Mouse (Mus musculus): ENCODE measurements around the gene 4930583I09Rik.

4930583I09Rik gene

DNA sequence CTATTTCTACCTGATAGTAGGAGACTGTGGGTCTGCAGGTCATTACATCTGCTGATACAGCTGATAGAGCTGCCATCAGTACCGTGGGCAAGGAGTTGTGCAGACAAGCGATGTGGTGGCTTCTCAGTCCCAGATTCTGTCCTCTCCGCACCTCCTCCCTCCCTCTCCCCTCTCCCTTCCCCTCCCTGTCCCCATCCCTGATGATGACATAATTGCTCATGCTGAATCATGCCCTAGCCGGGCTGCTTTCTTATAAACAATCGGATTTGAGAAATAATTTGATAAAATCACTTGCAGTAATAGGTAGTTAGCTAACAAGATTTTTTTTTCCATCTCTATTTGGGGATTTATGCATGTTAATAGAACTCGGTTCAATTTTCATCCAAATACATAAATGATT, at the start of gene 4930583I09Rik:
Gene 4930583I09Rik, minus strand, starts transcription at position 144 of the 400 bp plus-strand sequence.
- no peak for DNase-seq

DNA sequence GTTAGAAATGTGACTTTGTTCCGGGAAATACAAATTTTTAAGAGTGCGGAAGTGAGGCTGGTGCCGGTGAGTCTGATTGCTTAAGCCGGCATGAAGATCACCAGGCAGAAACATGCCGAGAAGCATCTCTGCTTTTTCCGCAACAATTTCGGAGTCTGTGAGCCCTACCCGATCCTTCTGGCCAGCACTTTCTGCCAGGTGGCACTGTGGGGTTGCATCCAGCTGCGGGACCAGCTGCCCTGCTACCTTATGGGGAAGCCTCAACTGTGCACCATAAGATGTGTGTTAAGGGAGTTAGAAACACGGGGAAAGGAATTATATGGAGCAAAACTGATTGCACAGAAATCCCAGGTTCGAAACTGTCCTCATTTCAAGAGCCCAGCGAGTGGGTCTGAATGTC, 40.2 kb upstream of the 4930583I09Rik start:
- no peak for DNase-seq

DNA sequence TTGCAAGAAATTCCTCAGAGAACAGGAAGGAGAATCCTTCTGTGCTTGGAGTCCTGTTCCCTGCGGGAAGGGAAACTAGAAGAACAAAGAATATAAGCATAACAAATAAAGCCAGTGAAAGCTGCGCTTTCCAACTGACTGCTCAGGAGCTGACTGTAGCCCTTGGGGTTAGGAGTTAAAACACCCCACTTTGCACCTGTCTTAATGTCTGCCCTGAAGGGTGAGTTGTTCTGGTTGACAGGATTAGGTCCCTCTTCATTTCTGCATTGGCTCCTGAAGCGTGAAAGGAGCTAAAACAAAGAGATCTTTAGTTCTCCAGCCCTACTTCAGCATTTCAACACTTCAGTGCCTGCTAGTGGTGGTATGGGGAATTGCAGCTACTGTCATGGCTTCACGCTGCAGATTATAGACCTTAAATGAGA, 37.8 kb upstream of the 4930583I09Rik start:
- DNase-seq = peak; percentile 22 to 36

DNA sequence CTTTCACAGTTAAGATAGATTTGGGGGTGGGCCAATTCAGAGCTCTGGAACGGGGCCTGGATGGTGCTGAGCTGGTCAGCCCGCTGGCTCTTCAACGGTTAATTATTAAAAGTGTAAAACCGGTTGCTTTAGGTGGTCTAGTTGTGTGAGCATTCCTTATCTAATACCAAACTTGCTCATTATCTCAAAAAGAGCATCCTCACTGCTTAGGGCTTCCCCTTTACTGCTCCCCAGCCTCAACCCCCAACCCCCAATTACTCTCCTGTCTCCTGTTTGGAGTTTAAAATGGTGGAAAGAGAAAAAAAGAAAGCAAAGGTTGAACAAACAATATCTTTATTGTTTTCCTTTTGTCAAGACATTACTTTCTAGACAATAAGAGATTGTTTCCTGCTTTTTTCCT, 27.9 kb upstream of the 4930583I09Rik start:
- DNase-seq = no peak

DNA sequence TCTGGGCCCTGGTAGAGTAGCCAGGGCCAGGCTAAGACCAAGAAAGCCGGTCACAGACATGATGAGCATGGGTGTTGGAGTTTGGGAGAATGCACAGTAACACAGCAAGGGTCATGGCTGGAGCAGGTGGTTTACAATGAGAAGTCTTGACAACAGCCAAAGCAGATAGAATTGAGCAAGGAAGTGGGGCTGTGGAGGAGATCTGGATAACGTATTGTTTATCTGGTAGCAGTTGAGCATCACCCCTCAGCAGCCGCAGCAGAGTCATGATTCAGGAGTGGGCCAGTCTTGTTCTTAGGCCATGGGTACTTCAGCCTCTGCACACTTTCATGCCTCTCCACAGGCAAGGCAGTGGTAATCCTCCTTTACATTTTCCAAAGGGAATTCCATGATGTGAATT, 25.1 kb upstream of the 4930583I09Rik start:
- DNase-seq = no peak

DNA sequence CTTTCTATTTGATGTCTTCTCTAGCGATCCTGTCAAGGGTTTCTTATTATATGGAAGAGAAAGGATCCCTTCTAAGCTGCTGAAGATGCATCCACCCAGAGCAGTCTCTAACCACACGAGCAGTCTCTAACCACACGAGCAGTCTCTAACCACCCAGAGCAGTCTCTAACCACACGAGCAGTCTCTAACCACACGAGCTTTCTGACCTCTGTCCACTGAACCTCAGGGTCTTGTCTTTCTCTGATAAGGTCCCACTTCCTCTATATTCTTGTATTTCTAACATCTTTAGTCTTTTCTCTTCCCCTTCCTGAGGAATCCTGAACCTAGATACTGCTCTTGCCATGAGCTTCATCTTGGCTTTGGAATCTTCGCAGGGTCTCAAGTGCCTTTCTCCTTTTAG, 23.0 kb upstream of the 4930583I09Rik start:
- DNase-seq = no peak

DNA sequence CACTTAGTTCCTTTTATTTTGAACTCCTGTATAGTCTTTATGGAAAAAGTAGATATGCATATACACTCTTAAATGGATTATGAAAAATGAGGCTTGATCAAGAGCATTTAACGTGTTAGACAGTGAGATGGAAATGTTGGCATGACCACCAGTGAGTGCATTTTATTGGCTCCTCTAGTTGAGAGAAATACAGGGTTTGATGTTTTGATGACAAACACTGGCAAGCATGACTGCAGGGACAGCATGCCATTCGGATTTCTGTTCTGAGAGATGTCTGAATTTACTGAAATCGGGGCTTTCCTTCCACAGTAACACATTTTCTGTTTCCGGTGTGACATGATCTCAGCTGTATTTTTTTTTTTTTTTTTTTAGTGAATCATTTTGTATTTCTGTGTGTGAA, 12.2 kb upstream of the 4930583I09Rik start:
- DNase-seq = no peak

DNA sequence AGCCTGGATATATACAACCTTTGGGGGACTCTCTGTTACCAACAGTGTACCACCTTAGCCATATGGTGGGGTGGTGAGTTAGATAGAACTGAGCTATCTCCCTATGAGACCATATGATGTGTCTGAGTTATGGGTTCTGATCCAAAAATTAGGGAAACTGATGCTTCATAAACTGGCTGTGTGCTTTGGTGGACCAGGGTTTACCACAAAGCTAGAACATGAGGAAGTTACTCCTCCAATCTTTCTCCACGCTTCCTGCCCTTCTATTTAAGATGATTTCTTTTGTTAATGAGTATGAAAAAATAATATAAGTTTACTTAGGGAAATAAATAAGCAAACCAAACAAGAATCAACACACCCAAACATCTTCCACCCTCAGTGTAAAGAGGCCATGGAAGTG, 10.8 kb upstream of the 4930583I09Rik start:
- no peak for DNase-seq

DNA sequence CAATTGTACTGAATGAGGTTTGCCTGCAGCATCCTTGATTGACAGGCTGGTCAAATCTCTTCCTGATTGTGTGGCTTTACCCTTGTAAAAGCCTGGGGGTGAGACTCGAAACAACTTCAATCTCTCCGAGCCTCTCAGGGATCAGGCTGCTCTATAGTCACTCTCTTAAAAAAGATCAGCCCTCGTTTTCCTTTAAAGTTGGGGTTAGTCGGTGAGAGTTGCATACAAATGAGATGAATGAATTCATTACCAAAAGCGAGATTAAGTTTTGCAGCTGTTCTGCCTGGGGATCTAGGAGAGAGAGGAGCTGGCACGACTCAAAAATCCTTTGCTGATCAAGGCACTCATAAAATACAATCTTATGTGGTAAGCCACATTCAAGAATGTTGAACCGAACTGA, 1.0 kb upstream of the 4930583I09Rik start:
- DNase-seq = no peak

DNA sequence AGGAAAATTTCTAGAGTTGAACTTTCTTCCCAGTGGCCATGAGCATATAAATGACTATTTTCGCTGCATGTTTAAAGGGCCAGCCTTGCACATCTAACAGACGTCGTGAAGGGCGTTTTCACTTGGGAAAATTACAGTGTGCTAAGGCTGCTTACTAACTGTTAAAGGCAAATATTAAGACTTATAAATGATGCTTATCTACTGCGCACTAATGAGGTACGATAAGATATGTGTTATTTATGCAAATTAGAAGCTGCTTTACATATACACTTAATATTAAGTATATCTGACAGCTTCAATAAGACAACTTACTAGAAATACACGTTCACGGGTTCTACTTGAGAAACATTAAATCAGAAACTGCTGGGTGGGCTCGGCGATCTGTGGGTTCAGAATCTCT, 481 bp upstream of the 4930583I09Rik start:
- no peak for DNase-seq

DNA sequence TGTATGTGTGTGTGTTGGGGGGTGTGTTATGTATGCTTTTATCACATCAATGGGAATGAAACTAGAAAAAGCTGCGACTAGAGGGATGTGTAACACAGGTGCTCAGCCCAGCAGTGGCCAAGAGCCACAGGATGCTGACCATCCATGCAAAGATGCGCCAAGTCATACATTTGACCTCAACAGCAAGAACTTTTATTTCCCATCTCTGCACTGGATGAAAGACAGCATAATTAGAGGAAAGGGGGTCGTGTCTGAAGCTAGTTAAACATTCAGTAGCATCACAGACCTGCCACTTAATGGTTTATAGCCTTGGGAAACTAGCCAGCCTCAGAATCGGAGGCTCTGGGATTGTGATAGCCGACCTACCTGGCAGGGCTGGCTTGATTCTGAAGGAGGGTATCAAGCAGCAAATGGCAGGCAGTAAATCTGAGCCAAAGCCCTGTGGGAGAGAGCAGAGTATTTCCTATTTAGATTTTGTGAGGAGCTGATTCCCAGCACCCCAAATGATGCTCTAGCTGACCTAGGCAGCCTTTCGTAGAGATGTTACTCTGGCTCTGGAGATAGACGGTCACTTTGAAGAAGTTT, 1.9 kb downstream of the 4930583I09Rik start:
- DNase-seq = no peak

DNA sequence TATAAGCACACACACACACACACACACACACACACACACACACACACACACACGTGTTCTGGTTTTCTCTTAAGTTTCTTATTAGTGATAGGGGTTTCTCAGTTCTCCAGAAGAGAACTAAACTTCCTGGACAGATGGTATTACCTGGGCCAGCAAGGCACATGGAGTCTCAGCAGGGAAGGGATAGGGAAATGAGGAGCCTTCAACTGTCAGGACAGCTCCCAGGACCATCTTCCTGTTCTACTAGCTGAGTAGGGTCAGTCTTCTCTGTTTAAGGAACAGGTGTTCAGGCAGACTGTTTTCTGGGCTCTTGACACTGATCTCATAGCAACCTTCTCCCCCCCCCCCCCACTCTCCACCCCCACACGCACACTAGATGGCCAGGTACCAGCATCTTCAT, 2.8 kb downstream of the 4930583I09Rik start:
- DNase-seq = no peak

DNA sequence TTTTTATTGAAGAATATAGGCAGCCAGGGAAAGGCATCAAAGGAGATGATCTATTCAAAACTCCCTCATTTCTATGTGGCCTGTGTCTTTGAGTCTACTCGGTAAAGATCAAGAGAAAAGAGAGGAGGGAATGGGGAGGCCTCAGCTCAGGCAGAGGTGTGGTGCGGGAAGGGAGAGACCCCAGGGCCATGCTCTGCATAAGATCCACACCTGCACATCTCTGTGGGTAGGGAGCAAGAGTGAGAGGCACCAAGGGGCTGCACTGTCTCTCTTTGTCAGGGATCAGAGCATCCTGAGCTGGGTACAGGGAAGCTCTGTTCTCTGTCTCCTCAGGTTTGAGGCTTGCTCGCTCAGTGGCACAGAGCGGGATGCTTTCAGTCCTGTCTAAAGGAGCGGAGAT, 8.4 kb downstream of the 4930583I09Rik start:
- DNase-seq = no peak

DNA sequence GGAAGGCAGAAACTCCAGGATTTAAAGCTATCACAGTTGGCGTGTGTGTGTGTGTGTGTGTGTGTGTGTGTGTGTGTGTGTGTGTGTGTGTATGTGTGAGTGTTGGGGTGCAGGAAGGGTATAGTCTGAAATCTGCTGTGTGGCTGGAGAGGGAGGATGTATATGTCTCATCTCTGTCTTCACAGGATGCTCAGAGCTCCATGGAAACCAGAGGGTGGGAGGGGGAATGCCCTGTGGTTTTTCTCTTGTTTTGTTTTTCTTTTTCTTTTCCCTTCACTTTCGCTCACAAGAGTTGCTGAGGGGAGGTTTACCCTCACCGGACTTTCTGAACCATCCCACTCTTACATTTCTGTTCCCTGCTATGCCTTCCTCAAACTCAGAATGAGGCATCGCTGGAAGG, 9.0 kb downstream of the 4930583I09Rik start:
- no peak for DNase-seq

DNA sequence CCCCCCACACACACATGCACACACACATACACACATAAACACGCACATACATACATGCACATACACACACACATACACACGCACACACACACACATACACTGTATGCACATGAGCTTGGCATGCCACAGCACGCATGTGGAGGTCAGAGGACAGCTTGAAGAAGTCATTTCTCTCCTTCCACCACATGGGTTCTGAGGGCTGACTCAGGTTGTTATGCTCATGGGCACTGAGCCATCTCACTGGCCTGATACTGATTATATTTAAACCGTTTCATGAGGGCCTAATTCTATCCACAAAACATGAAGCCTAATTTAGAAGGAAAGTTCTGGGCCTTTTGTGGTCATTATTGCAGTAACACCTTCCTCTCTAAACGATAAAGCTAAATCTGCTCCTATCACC, 13.3 kb downstream of the 4930583I09Rik start:
- DNase-seq = no peak

DNA sequence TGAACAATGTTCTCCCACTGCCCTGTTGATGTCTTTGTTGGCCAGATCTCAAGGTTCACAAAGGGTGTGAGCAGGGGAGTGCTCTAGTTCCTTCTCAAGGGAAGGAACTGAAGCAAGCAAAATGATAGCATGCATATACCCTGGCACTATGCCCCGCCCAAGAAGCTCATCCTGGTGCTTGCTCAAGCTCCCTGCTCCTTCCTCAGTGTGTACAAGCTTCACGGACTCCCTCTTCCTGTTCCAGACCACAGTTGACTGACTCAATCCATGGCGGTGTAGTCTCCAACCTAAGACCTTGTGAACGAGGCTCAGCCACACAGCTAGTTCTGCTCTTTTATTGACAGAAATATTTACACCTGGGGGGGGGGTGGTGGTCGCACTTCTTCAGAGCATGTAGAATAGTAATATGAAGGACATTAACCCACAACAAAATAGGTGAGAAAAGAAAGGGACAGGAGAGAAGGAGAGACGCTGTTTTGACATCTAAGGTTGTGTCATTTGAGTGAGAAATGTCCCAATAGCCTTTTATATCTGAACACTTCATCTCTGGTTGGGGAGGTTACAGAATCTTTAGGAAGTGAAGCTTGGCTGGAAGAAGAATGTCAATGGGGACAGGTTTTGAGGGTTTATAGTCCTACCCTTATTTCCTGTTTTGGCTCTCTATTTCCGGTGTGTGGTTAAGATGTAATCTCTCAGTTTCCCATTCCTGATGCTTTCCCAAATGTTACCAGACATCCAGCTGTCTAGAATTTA, 14.9 kb downstream of the 4930583I09Rik start:
- no peak for DNase-seq

DNA sequence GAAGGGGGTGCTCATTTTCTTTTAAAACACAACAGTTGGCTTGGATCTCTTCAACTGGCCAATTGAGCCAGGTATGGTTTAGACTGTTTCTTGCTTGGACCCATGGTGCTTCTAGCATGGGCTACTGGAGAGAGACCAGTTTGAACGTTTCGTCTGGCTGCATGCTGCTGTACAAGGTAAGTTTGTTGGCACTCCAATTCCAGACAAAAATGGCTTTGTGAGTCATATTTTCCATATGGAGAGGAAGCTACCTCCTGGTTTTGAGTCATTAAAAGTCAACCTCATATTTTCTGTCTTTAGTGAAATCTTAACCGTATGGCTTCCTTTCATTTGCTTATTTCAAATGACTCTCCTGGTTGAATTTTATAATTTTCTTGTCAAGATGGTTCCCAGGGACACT, 19.6 kb downstream of the 4930583I09Rik start:
- no peak for DNase-seq

DNA sequence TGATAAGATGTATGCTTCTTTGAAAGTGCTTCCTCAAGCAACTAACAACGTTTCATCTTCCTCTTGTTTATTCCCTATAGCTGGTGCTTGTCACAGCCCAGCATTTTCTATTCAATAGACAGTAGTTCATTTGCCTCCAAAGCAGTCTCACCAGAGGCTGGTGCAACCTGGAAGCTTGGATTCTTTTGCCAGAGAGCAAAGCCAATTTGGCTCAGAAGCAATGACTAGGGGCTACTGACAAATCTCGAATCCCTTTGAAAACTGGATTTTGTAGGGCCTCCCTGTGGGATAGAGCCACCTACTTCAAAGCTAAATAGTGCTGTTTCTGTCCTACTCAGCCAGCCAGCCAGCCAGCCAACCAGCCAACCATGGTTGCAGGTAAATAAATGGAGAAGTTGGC, 20.1 kb downstream of the 4930583I09Rik start:
- DNase-seq = no peak

DNA sequence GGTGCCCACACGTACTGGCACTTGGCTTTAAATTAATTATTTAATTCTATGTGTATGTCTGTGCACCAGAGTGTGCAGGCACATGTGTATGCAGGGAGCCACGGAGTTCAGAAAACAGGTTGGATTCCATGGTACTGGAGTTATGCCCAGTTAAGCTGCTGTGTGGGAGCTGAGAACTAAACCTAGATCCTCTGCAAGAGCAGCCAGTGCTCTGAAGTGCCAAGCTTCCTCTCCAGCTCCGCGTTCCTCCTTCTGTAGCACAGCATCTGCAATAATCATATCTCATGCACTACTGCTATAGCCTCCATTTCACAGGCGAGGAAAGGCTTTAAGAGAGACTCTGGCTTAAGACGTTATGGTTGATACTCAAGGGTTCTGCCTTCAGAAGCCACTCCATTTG, 22.3 kb downstream of the 4930583I09Rik start:
- DNase-seq = no peak

DNA sequence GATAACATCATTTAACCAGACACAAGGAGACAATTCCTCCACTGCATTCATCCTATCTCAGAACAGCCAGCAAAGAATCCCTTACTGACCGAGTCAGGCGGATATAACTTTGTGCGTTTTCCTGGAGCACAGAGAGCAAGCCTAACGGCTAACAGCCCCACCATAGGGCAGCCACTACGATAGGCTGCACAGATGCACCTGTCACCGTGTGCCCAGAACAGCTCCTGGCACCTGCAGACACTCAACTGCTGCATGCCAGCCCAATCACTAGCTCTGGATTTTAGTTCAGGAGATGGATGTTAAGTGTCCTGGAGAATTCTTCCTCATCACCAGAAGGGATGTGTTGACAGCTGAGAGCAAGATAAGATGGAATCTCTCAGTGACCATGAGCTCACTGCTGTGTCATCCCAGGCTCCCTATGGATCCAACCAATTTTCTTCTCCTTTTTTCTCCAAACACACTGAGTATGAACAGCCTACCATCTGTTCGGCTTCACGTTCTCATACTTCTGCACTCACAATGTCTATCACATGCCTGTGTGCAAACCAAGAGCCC, 29.8 kb downstream of the 4930583I09Rik start:
- no peak for DNase-seq

DNA sequence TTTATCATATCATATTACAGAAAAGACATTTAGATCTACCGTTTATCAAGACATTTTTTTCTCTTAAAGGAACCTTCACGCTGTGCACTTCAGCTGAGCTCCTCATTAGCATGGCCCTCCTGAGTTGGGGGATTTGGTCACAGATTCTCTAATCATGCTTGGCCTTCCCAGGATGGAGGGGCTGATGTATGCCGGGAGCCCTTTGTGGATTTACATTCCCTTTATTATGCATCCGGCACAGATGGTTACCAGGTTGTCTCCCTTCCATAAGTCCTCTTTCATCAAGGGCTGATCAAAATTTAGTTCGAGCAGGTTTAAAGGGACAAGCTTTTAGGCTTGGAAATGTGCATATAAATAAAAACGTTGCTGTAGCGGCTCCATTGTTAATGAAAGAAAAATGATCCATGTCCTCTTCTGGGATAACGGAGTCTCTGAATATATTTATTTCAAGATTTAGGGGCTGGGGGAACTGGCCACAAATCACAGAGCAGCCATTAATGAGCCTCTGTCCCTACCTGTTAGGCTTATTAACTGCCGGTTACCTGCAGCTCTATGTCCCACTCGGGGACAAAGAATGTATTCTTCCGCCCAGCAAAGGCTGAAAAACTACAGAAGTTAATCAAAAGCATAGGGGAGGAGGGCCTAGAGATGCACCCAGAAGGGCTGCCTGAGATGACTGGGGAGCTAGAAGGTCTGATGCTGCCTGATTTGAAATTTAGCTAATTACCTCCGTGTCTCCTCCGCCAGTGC, 31.3 kb downstream of the 4930583I09Rik start:
- no peak for DNase-seq

DNA sequence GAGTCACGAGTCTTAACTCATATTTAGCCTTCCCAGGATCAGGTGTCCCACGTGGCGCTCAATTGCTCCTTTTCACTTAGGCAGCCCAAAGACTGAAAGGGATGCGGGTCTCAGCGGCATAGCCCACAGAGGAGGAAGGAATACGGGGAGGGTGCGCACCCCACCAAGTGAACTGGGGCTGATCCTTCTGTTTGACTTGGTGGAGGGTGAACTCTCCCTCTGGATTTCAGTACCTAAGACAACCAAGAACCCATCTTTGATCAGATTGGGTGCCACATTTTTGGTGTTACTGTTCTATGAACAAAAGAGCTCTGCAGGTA, 33.0 kb downstream of the 4930583I09Rik start:
- no peak for DNase-seq

DNA sequence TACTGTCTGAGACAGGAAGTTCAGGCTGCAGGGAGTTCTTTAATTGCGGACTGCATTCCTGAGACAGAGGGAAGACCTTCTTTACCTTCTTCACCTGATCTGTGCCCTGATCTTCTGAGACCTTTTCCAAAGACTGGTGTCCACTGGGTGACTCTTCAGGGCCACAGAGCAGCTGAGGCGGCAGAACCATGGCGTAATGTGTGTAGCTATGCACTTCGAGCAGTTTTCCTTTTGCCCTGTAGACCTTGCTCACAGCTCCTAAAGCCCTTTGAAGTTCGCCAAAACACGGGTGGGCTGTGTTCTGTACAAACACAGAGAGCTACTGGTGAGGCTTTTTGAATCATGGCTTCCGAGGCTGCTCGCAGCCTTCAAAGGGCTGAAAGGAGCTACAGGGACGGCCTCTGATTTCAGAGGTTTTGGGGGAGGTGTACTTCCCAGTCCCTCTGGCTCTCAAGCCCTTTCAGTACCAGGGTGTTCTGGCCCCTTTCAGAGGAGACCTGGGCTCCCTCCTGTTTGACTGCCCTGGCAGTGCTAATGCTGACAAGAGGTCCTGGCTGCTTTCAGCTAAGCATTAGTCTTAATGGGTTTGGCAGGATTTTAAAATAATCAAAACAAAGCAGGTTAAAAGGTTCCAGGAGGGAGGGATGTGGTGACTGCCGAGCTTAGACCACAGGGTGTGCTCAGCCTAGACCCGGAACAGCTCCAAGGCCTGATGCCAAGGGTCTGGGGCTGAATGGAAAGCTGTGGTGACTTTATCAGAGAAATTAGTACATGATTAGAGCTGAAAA, 33.5 kb downstream of the 4930583I09Rik start:
- DNase-seq = no peak
